Mouse (Mus musculus) left cerebral cortex, postnatal 4 days (tissue): ENCODE results near the gene Igf1r. TPM values are rescaled to one million over a fixed set of nuclear protein-coding genes. Genes with fewer than 3 reads are reported as not detected.

Experiments
- DNase-seq: peaks from one replicate; pipeline ENCODE4 v3.0.0-alpha.2; 2022
- intact Hi-C: fragments of 180-260 bp; cut with DNase I; formaldehyde crosslinking; loops from one replicate; pipeline ENCODE4 v1.15.1; 2025
- total RNA-seq, 2 experiments: library from RNA; stranded (reverse); gene quantifications; 2 replicates each; pipeline ENCODE4 v1.2.3; 2021

The Igf1r gene
- total RNA-seq, 2 experiments from 2014 or later = 64.2 to 70.0 TPM

DNA sequence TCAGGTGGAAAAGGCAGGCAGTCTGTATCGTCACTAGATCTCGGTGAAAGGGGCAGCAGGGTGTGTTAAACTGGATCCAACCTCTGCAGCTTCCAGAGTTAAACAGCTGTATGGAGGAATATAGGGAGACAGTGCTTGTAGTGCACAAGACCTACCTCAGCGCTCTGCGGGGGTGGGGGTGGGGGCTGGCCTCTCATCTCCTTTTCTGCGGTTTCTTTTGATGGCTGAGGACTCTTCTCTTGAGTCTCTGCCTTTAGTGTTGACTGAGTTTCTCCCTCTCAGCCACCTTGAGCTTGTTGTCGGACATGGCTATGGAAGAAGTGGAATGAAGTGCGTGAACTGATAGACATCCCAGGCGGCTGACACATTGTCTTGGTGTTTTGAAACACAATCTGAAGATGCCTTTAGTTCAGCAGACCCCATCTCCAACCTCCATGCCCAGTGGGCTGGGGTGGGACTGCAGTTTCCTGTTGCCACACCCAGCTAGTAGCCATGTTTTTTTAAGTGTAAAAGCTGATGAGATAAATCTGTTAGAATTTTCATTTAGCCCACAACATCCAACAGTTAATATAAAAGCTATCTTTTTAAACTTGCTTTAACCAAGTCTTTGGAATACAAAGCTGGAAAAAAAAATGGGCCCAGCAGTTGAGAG, 253.3 kb downstream of the Igf1r start:
- no peak for DNase-seq
- intact Hi-C loops = no loop called here

DNA sequence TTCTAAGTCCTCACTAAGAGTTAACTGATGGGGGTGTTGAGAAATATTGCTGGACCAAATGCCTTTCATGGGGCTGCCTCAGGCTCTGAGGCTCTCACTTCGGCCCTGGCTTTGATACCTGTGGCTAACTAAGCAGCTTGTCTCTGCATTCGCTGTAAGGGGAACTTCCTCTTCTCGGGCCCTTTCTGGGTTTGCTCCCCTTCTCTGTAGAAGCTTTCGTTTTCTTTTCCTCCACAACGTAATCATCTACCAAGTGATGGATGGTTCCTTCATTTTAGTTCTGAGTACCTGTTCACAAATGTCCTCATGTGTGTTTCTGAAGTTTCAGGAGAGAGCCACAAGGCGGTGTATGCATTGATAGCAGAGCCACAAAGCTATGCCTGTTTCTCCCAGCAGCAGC, 256.4 kb downstream of the Igf1r start:
- intact Hi-C loops = no loop called here
- DNase-seq = no peak

DNA sequence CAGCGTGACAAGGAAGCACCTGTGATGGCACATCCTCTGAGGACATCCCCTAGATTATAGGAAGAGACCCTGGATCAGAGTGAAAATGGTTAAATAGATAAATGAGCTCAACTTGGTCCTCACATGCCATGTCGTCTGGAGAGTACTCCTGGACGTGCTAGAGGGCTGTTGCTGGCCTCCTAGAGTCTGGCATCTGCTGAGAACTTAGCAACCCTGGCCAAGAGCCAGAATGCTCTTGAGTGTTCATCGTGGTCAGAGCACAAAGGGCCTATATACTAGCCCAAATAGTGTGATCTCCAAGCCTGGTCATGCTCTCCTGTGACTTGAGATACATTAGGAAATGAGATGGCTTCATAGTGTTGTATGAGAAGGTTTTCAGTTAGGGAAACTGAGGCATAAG, 257.8 kb downstream of the Igf1r start:
- intact Hi-C loops = no loop called here
- no peak for DNase-seq

DNA sequence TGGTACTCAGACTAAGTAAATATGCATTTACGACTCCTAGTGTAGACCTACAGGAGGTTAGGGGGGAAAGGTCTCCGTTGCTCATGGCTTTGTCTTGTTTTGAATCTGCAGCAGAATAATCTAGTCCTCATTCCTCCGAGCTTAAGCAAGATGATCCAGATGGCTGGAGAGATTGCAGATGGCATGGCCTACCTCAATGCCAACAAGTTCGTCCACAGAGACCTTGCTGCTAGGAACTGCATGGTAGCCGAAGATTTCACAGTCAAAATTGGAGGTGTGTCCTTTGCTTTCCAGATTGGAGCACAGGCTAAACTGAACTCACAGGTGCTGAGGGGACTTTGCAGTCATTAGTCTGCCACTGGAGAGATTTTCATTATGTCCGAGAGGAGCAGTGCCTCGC, 259.3 kb downstream of the Igf1r start:
- no peak for DNase-seq
- intact Hi-C loops = no loop called here

DNA sequence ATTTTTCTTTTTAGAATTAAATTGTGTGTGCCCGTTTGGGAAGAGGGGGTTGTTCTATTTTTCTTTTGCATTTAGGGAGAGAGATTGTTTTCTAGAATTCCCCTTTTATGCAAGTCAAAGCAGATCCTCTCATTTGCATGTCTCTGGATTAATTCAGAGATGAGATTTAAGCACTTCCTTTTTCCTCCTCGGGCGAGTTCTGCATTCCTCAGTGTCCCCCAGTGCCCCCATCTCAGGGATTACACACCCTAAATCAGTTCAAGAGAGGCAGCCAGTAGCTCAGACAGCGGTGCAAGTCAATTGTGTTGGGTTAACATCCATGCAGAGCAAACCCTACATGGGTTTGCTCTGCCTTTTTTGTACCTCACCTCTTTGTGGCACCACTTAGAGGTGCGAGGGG, 261.2 kb downstream of the Igf1r start:
- DNase-seq = no peak
- intact Hi-C loops = no loop called here

DNA sequence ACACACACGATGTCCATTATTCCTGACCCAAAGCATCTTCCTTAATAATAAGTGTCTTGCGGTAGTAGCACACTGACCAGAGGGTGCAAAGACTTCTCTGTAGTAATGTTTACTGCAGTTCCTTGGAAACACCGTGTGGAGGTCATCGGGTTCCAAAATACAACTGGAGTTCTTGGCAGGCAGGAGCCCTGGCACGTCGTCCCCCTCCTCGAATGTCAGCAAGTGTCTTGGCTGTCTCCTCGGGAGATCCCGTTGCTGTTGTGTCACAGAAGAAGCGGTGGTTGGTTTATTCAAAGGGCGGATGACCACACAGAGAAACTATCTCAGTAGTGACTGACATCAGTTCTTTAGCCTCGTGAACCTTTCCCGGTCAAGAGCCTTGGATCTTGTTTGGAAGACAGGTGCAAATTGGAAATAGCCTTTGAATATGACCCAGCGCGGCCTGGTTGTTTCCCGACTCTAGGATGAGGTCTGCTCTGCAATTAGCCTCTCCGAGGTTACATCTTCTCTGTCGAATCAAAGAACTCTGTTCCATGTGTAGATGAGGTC, 263.0 kb downstream of the Igf1r start:
- intact Hi-C loops = no loop called here

DNA sequence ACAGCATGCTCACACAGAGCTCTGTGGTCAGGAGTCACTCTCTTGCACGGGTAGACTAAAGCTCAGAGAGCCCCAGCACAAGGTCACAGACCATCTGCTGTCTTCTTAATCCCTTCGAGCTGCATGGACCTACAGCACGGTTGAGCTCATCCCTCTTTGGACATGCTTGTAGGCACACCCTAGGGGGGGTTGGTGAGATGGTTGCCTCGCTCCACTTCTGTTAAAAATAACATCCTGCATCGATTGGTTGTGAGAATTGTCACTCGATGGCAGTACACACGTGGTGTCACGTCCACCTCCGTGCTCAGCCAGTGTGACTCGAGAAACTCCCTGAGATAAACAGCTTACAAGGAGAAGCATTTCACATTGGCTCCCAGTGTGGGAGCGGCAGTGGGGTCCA, 266.3 kb downstream of the Igf1r start:
- no peak for DNase-seq
- intact Hi-C loops = no loop called here

More for the DNA sequence above, 263.0 kb downstream of the Igf1r start:
- DNase-seq = no peak

DNA sequence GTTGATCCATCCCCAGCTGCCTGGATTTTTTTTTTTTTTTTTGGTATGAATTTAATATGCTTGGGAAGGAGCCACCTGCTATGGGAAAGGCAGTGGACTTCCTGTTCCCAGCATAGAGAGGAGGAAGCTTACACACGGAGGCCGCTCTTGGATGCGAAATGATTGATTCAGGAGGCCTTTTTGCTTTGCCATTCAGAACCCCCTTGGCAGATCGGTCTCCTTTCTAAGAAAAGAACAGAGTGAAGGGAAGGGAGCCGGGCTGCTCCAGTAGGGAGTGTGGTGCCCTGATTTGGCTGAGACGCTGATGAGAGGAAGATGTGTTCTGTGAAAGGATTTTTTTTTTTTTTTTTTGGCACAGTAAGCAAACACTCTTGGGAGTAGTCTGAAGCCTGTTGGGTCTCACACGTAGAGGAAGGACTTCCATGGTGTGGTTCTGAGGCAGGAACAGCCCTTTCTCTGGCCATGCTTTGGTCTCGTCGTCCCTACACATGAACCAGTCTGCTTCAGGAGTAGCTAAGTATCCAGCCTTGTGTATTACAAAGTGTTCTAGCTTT, 269.1 kb downstream of the Igf1r start:
- DNase-seq = no peak

DNA sequence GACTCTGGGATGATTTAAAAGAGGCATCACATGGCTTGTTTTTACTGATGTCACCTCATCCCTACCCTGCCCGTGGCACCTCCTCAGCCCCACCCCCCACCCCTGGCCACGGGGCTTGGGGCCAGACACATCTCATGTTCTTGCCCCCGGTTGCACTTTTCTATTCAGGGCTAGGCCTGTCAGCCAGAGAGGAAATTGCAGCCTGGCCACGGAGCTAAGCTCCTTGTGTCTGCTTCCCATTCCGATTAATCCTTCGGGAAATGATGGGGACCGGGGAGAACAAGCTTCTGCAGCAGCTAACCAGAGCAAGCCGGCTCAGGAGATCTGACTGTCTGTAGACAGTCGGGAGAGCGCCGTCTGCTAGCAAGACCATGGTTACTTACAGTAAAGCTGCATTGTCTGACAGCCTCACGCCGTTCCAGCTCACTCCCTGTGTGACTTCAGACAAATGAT, 270.8 kb downstream of the Igf1r start:
- no peak for DNase-seq
- intact Hi-C loops = no loop called here

More for the DNA sequence above, 269.1 kb downstream of the Igf1r start:
- intact Hi-C loops = no loop called here

DNA sequence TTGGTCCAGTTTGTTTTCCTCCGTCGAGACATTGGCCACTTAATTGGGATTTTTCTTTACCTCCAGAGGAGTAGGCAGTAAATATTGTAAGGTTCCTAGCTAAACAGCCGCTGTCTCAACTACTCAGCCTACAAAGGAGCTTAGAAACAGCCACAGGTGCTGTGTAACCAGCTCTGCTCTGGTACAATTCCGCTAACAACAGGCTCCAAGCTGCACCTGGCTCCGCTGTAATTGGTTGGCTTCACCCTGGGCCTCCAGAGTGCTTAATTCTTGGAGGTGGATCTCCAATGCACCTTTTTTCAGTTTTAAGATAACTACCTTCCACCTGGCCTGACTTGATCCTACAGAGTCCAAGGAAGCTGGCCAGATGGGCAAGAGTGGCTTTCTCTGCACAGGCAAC, 271.4 kb downstream of the Igf1r start:
- no peak for DNase-seq
- intact Hi-C loops = no loop called here

DNA sequence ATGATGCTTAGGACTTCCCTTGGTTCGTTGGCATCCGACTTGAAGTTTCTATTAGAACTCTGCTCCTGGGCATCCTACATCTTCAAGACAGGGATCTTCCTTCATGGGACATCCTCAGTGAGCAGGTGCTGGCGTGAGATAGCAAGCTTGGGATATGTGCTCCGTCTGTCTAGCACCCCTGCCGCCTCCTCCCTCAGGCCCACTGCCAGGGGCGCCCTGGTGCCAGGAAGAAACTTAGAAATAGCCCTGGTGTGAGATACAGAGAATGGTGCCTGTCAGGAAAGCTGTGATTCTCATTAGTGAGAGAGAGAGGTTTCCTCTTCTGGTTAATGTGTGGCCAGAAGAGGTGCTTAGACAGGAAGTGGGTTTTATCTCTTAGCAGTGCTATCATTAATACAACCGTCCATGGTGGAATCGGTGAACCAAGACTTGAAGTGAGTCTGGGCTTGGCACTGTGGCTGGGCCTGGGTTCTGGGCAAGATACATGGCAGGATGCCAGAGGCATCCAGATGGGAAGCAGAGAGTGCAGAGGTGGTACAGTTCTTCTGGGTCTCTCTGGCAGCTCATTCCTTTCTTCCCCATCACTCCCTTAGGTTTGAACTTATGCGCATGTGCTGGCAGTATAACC, 272.9 kb downstream of the Igf1r start:
- no peak for DNase-seq

DNA sequence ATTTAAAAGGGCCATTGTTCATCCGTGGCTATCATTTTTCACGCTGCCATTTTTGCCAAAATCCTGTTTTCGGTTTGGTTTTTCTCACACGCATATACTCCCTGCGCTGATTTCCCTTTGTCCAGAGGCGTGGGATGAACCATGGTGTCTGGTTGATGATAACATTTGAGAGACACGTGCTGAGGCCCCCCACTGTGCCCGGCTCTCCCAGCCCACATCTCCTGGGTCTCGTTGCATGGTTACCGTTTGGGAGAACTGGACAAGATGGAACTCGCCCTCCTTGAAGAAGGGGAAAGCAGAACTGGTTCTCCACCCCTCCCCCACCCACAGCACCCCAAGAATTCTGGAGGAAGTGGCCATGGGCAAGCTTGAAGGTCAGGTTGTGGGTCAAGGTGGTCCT, 274.4 kb downstream of the Igf1r start:
- intact Hi-C loops = no loop called here

More for the DNA sequence above, 272.9 kb downstream of the Igf1r start:
- intact Hi-C loops = no loop called here

DNA sequence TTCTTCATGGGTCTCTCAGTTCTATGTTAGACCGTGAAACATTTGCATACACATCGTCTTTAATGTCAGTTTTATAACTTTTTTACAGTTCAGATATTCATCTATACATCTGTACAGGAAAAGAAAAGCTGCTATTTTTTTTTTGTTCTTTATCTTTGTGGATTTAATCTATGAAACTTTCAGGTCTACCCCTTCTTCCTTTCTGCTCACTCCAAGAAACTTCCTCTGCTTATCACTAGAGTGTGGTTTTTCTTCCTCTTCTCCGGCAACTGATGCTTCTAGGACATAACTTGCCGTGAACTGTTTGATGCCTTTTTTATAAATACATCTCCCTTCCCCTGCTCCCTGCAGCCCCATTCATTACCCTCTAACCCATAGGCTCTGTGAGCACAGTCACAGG, 275.0 kb downstream of the Igf1r start:
- no peak for DNase-seq
- intact Hi-C loops = no loop called here

More for the DNA sequence above, 274.4 kb downstream of the Igf1r start:
- no peak for DNase-seq

DNA sequence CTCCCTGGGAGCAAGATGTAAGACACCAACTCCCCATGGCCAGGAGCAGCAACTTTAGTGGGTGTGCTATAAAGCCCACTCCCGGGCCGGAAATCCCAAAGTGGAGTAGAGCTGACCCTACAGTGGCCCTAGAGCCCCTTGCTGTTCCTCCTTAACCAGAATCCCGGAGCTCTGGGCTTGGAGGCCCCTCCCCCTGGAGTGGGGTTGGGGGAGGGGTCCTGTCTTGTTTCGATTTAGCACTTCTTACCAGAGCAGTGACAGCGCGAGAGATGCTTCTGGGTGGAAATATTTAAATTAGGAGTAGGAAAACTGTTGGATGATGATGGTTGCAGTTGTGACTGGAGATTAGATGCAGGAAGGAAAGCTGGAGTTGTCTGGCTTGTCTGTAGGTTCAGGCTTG, 275.9 kb downstream of the Igf1r start:
- DNase-seq = no peak
- intact Hi-C loops = no loop called here

DNA sequence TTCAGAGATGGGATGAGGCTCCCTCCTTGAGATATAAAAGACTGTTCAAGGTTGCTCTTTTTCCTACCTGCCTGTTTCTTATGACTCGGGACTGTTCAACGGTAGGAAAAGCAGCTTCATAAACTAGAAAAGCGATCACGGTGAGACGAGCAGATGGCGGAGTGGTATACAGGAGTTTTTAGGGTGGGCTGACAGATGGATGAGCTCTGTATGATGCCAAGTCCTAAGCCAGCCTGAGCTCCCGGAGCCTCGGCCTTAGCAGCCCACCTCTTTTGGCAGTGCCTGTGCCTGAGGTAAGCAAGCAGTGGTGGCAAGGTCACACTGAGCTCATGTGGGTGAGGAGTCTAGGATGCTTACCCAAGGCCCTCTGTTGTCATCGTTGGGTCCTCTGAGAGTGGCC, 278.2 kb downstream of the Igf1r start:
- intact Hi-C loops = no loop called here
- peak; percentile 61 for DNase-seq

DNA sequence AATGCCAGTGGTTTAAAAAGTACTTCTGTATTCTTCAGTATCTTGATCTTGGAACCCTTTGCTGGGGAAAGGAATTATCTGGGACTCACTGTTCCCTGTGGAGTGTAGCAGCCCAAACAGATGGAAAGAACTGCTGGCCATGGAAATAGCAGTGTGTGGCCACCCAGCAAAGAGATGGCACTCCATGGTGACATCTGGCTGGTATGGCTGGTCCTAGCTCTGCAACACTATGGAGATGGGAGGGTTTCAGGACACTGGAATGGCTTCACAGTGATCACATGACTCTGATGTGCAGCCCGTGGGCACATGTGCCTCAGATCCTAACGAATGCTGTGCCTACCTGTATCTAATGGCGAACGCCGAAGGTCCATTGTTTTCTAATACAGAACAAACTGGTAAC, 279.9 kb downstream of the Igf1r start:
- DNase-seq = no peak
- intact Hi-C loops = no loop called here

DNA sequence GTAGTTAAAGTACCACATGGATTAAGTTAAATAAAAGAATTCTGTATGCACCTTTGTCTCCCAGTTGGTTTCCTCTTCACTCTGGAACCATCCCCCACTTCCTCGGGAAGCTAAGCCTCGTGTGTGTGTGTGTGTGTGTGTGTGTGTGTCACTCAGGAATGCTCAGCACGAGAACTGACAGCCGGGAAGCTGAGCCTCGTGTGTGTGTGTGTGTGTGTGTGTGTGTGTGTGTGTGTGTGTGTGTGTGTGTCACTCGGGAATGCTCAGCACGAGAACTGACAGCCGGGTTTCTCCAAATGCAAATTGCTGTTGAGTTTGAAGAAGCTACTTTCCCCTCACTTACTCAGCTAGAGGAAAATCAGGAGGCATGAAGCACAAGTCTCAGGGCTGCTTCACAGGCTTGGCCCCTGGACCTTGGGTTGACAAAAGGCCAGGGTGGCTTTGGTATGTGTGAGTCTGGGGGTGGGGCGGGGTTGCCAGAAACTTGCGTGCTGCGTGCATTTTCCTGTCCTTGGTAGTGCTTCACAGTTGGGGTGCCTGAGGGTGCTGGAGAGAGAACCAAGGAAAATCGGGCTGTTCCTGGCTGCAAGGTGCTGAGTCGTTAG, 281.1 kb downstream of the Igf1r start:
- intact Hi-C loops = no loop called here
- no peak for DNase-seq

DNA sequence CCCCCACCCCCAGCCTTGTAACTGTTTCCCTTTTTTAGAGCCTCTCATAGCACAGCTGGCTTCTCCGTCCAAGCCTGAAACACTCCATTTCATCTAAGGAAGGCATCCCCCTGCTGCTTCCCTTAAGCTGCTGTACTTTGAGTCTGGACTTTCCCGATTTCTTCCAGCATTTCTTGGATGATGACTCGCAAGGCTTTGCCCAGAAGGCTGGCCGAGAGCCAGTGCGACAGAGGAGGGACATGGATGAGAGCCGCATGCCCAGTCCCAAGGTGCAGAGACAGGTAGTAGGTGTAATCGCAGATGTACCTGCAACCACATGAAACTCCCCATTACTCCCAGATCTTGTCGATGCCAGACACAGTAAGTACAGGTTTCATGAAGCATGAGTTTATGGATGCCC, 284.2 kb downstream of the Igf1r start:
- peak; percentile 60 for DNase-seq
- intact Hi-C loops = no loop called here

DNA sequence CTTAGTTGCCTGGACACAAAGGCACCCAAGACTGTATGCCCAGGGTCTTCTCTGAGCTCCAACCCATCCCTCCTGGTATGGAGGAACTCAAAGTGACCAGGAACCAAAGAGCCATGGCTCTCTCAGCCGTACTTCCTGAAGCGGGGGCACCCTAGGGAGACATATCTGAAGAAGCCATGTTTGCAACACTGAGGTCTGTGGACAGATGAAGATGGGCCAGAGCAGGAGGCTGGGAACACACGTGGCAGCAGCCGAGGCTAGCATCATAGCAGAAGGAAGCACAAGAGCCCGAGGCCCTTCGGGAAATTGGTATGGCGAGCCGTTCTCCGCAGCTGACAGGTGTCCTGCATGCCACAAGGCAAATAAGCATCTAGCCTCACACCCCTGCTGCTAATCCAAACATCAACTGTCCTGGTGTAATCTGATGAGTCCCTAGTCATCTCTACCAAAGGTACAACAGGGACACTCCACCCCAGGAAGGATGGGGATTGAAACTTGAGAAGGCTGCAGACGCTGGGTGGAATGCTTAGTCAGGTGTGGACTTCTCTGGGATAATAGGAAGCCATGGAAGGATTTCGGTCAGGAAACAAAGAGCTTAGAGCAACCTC, 286.7 kb downstream of the Igf1r start:
- DNase-seq = no peak
- intact Hi-C loops = no loop called here

DNA sequence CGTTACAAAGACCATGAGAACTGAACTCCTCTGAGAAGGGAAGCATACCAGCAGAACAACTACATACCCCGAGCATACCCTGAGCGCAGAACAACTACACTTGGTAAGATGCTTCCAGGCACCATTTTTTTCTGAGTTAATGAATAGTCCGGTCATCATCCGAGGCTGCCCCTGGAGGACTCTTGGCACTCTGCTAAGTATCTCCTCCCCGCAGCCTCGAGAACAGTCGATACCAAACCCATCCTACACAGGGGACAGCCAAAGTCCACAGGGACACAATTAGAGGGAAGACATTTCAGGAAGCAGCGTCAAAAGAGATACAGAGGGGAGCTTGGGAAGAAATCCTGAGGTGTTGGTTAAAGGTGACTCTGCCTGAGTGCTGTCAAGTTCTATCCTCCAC, 288.6 kb downstream of the Igf1r start:
- no peak for DNase-seq
- intact Hi-C loops = loop anchor here (10.0 kb wide), 1 partner anchor 104 kb away; no protein-coding TSS in a partner anchor

DNA sequence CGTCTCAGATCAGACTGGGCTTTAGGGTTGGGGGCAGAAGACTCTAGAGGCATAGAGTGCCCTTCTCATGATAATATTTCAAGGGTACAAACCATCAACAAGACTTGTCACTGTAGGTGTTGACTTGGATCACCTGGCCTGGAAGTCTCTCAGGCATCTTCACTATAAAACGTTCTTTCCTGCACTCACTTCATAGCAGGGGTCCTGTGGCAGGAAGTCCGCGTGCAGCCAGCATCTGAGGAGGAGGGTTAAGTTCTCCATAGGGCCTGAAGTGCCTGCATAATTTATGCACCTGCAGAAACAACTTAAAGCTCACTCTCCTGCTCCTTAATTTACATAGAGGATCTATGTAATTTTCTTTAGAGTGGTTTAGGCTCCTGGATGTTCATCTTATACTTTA, 293.1 kb downstream of the Igf1r start:
- intact Hi-C loops = loop anchor here (10.0 kb wide), 1 partner anchor 99 kb away; no protein-coding TSS in a partner anchor
- DNase-seq = no peak
